In genomic region chr15:91190026-91190425, GRCm38 (mm10) we compare ENCODE assay signal across 10 mouse cellular contexts. TPM values are rescaled to one million over a fixed set of nuclear protein-coding genes. Genes with fewer than 3 reads are reported as not detected.
DNase-seq lines count a peak whose midpoint lies in the region; ATAC-seq lines count a peak whose summit lies in the region.
"Had no signal": no experiment of that assay in that cellular context is flagged by ENCODE, and none has a peak within 500 bp of the region (broad histone marks: within the 10 kb centered on the region; RNA-seq: fewer than 3 reads in every experiment).

No protein-coding gene starts in this region.

- no peak overlapping the region for H3K27ac ChIP-seq in kidney, embryonic 14.5 days (ENCODE audit: low read depth, low read length)
- H3K27ac ChIP-seq in embryonic facial prominence, embryonic 14.5 days (replicated peaks; ENCODE audit: low read depth, low read length): no peak overlapping the region
- no peak overlapping the region for H3K27ac ChIP-seq in intestine, embryonic 16.5 days (ENCODE audit: low read length)
- no peak overlapping the region for H3K27ac ChIP-seq in neural tube, embryonic 11.5 days (ENCODE audit: low read depth, low read length)

- no peaks in the 10 kb centered on the region for H3K27me3 ChIP-seq in kidney, embryonic 14.5 days (ENCODE audit: control insufficient read depth, insufficient read depth, low read length)
- H3K27me3 ChIP-seq in embryonic facial prominence, embryonic 14.5 days (replicated peaks; ENCODE audit: control insufficient read depth, insufficient read depth, low read length): no peaks in the 10 kb centered on the region
- H3K27me3 ChIP-seq in intestine, embryonic 16.5 days (replicated peaks; ENCODE audit: control insufficient read depth, insufficient read depth, low read length): no peaks in the 10 kb centered on the region
- no peaks in the 10 kb centered on the region for H3K27me3 ChIP-seq in neural tube, embryonic 11.5 days (ENCODE audit: control insufficient read depth, insufficient read depth, low read length)

- H3K9ac ChIP-seq in kidney, embryonic 14.5 days (ENCODE audit: low read depth, low read length): peak overlapping the region; percentile 38; the same call in 1 of the 2 replicates
- peak overlapping the region; percentile 41 for H3K9ac ChIP-seq in embryonic facial prominence, embryonic 14.5 days (ENCODE audit: low read depth, low read length)
- H3K9ac ChIP-seq in intestine, embryonic 16.5 days (ENCODE audit: low read depth, low read length): no peak overlapping the region
- H3K9ac ChIP-seq in neural tube, embryonic 11.5 days (ENCODE audit: low read length): peak overlapping the region; percentile 56

- no peak for DNase-seq in kidney, adult 9 months
- no peak for DNase-seq in embryonic facial prominence, embryonic 14.5 days (ENCODE audit: low spot score)
- peak; percentile 13 for DNase-seq in neural tube, embryonic 11.5 days (ENCODE audit: low spot score)
- DNase-seq in thymus, adult 18-20 months: no peak
- no peak for DNase-seq in adrenal gland, adult 8-10 months
- DNase-seq in adipocyte (ENCODE audit: low spot score): no peak

- no peaks in the 10 kb centered on the region for H3K36me3 ChIP-seq in kidney, embryonic 14.5 days (ENCODE audit: control insufficient read depth, insufficient read depth, low read length)
- H3K36me3 ChIP-seq in embryonic facial prominence, embryonic 14.5 days (ENCODE audit: control insufficient read depth, insufficient read depth, low read length): no peaks in the 10 kb centered on the region
- H3K36me3 ChIP-seq in intestine, embryonic 16.5 days (ENCODE audit: control insufficient read depth, insufficient read depth, low read length): no peaks in the 10 kb centered on the region
- no peaks in the 10 kb centered on the region for H3K36me3 ChIP-seq in neural tube, embryonic 11.5 days (ENCODE audit: control insufficient read depth, insufficient read depth, low read length)

- peak overlapping the region; percentile 38 for H3K4me3 ChIP-seq in kidney, embryonic 14.5 days (ENCODE audit: low read length)
- H3K4me3 ChIP-seq in embryonic facial prominence, embryonic 14.5 days (ENCODE audit: low read depth, low read length): peak overlapping the region; percentile 45
- peak overlapping the region; percentile 48; the same call in 1 of the 2 replicates for H3K4me3 ChIP-seq in intestine, embryonic 16.5 days (ENCODE audit: low read length)
- H3K4me3 ChIP-seq in neural tube, embryonic 11.5 days (ENCODE audit: low read depth, low read length): peak overlapping the region; percentile 35

- no peak for ATAC-seq in kidney, embryonic 14.5 days (ENCODE audit: low FRiP score, low TSS enrichment)
- ATAC-seq in embryonic facial prominence, embryonic 14.5 days (ENCODE audit: low read depth): no peak
- no peak for ATAC-seq in intestine, embryonic 16.5 days
- no peak for ATAC-seq in neural tube, embryonic 11.5 days (ENCODE audit: insufficient read depth, low FRiP score, low TSS enrichment)

- H3K4me1 ChIP-seq in kidney, embryonic 14.5 days (ENCODE audit: control insufficient read depth, insufficient read depth, low read length): 0 out of 2 replicates have a peak, but pooled peaks cover 6% of the 10 kb centered on the region
- 0 out of 2 replicates have a peak, but pooled peaks cover 6% of the 10 kb centered on the region for H3K4me1 ChIP-seq in embryonic facial prominence, embryonic 14.5 days (ENCODE audit: control insufficient read depth, insufficient read depth, low read length)
- H3K4me1 ChIP-seq in intestine, embryonic 16.5 days (ENCODE audit: control insufficient read depth, insufficient read depth, low read length): peaks cover 5% of the 10 kb centered on the region
- H3K4me1 ChIP-seq in neural tube, embryonic 11.5 days (ENCODE audit: control insufficient read depth, insufficient read depth, low read length): peaks cover 5% of the 10 kb centered on the region; the same call in 1 of the 2 replicates

- H3K9me3 ChIP-seq in kidney, embryonic 14.5 days (ENCODE audit: control insufficient read depth, low read length): no peaks in the 10 kb centered on the region
- H3K9me3 ChIP-seq in embryonic facial prominence, embryonic 14.5 days (ENCODE audit: control insufficient read depth, low read length): no peaks in the 10 kb centered on the region
- no peaks in the 10 kb centered on the region for H3K9me3 ChIP-seq in intestine, embryonic 16.5 days (ENCODE audit: control insufficient read depth, low read length)
- H3K9me3 ChIP-seq in neural tube, embryonic 11.5 days (ENCODE audit: control insufficient read depth, low read length): no peaks in the 10 kb centered on the region

- WGBS in kidney, embryonic 14.5 days: 36% methylated on average over 4 of the region's 4 CpGs
- WGBS in embryonic facial prominence, embryonic 14.5 days: 41% methylated on average over 4 of the region's 4 CpGs
- 44% methylated on average over 4 of the region's 4 CpGs for WGBS in intestine, embryonic 16.5 days
- WGBS in neural tube, embryonic 11.5 days: 23% methylated on average over 4 of the region's 4 CpGs

- H3K4me2 ChIP-seq in kidney, embryonic 14.5 days (replicated peaks; ENCODE audit: low read depth, low read length): peak overlapping the region; percentile 63
- peak overlapping the region; percentile 63 for H3K4me2 ChIP-seq in embryonic facial prominence, embryonic 14.5 days (ENCODE audit: low read depth, low read length)
- 0 out of 2 replicates have a peak overlapping the region, but pooled peaks have one; percentile 51 for H3K4me2 ChIP-seq in intestine, embryonic 16.5 days (ENCODE audit: low read depth, low read length)
- H3K4me2 ChIP-seq in neural tube, embryonic 11.5 days (ENCODE audit: low read depth): peak overlapping the region; percentile 49

RNA-seq across cellular contexts. Expression of gene Abcd2, which starts 1.6 kb away (rescaled TPM):
- 3.5 and 5.0 TPM in 2 replicates for polyA plus RNA-seq in kidney, embryonic 14.5 days (2014; fragmentation: Nextera tagmentation; extraction: Ambion mirVana)
- polyA plus RNA-seq in embryonic facial prominence, embryonic 14.5 days (2014; fragmentation: Nextera tagmentation; extraction: Ambion mirVana): 4.3 and 4.8 TPM in 2 replicates
- polyA plus RNA-seq in intestine, embryonic 16.5 days (2015; fragmentation: Nextera tagmentation; extraction: Ambion mirVana): 1.2 and 1.3 TPM in 2 replicates
- 13.6 and 15.5 TPM in 2 replicates for polyA plus RNA-seq in neural tube, embryonic 11.5 days (2014; fragmentation: Nextera tagmentation; extraction: Ambion mirVana)
- total RNA-seq in adrenal gland, adult 8-10 months (2022): 10 to 100 TPM; 10.6 to 42.9 (median 14.4) TPM
- total RNA-seq: MEL had no signal
- polyA plus RNA-seq: erythroblast, embryonic 14.5 days had no signal

RNA-seq across cellular contexts. Expression of gene CN725425, which starts 9.3 kb away (rescaled TPM):
- 0.16 TPM in 1 of 2 replicates, not detected in the other for polyA plus RNA-seq in kidney, embryonic 14.5 days (2014; fragmentation: Nextera tagmentation; extraction: Ambion mirVana)
- polyA plus RNA-seq in embryonic facial prominence, embryonic 14.5 days (2014; fragmentation: Nextera tagmentation; extraction: Ambion mirVana): not detected in 2 replicates
- polyA plus RNA-seq in intestine, embryonic 16.5 days (2015; fragmentation: Nextera tagmentation; extraction: Ambion mirVana): not detected in 2 replicates
- not detected in 2 replicates for polyA plus RNA-seq in neural tube, embryonic 11.5 days (2014; fragmentation: Nextera tagmentation; extraction: Ambion mirVana)
- not detected for total RNA-seq in adrenal gland, adult 8-10 months (2022)
- total RNA-seq: MEL had no signal
- polyA plus RNA-seq: erythroblast, embryonic 14.5 days had no signal
